Mouse (Mus musculus) olfactory bulb, adult 2 months (tissue): ENCODE measurements around the gene Fam213b.

ENCODE experiments used
- CTCF ChIP-seq: fragments of 200-500 bp; IDR thresholded peaks from 2 replicates; pipeline ENCODE4 v1.5.1; 2012; ENCODE audit warnings: low read depth, mild to moderate bottlenecking, low read length, moderate library complexity; ENCODE audit not compliant: insufficient read depth
- POLR2A ChIP-seq: fragments of 200-500 bp; IDR thresholded peaks from 2 replicates; pipeline ENCODE4 v1.6.1; 2012; ENCODE audit warnings: mild to moderate bottlenecking, low read depth, low read length, moderate library complexity; ENCODE audit not compliant: insufficient read depth

DNA sequence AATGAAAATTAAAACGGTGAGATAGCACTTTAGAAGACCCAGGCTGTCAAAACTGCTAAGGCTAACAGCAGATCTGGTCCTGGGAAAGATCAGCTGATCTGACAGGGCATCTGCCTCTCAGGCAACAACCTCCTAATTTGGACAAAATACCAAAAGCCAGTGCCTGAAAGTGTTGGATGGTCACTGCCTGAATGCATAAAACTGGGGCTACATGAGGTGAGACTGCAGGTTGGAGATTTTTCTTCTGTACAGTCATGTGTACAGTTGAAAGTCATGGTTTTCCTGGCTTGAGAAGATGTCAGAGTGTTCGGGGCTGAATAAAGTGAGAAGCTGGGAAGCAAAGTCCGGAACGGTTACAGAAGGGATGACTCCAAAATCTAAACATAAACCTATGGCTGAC, 45.1 kb downstream of the Fam213b start:
- no peak for TF ChIP-seq POLR2A
- no peak for TF ChIP-seq CTCF
